Mouse (Mus musculus) neural tube, postnatal 0 days (tissue): ENCODE results near the gene Olfr720. TPM values are rescaled to one million over a fixed set of nuclear protein-coding genes. Genes with fewer than 3 reads are reported as not detected.

Source experiments
- polyA plus RNA-seq: library from polyadenylated mRNA; unstranded; fragments of >200 nt; fragmentation: Nextera tagmentation; extraction: Ambion mirVana; gene quantifications from 2 replicates; pipeline ENCODE4 v1.2.1, GENCODE M21; 2015

The Olfr720 gene
- not detected in 2 replicates for polyA plus RNA-seq

DNA sequence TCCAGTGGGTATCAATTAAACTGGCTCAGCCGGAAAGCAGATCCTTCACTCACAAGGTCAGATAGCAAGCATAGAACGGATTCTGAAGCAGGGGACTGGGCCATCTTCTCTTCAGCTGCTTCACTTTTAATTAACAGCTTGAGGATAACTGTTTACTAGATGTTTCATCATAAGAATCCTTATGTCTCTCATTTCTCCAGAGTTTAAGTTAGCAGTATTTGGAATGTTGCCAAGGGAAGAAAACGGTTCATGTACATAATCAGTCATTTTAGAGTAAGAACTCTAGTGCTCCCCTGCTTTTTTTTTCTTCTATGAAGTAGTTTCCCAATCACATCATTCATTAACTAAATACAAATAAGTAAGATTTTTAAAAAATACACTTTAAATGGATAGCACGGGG lies at the start of gene Olfr720:
Gene Olfr720 (minus strand): TSS at position 101 of the 400 bp plus-strand sequence.

Other genes starting within 250 kb of the Olfr720 start
- 3.9 and 4.3 TPM in 2 replicates for gene Atxn7, start 225.4 kb downstream of the Olfr720 start, polyA plus RNA-seq
- gene Thoc7, start 225.0 kb downstream of the Olfr720 start, polyA plus RNA-seq = 210 and 225 TPM in 2 replicates
- 210 and 226 TPM in 2 replicates for gene Psmd6, start 65.9 kb downstream of the Olfr720 start, polyA plus RNA-seq
- gene Olfr31, start 136.0 kb upstream of the Olfr720 start, polyA plus RNA-seq = 0.31 TPM in 1 of 2 replicates, not detected in the other
- gene Il3ra, start 159.4 kb upstream of the Olfr720 start, polyA plus RNA-seq = 2.7 and 3.9 TPM in 2 replicates
- gene Olfr721-ps1, start 214.5 kb upstream of the Olfr720 start, polyA plus RNA-seq = not detected in 2 replicates